Mouse (Mus musculus) c-Kit-positive CD71-positive TER-119-positive erythroid progenitor cells, embryonic 14.5 days (primary cell): ENCODE data around the gene Nell2.

Source experiments
- DNase-seq: peaks from one replicate; pipeline ENCODE4 v3.0.0-alpha.2; 2013; ENCODE audit warnings: low spot score

Nell2 gene

GRCm38 (mm10) chr15:95101522-95101921, 426.8 kb downstream of the Nell2 start:
- no peak for DNase-seq

DNA sequence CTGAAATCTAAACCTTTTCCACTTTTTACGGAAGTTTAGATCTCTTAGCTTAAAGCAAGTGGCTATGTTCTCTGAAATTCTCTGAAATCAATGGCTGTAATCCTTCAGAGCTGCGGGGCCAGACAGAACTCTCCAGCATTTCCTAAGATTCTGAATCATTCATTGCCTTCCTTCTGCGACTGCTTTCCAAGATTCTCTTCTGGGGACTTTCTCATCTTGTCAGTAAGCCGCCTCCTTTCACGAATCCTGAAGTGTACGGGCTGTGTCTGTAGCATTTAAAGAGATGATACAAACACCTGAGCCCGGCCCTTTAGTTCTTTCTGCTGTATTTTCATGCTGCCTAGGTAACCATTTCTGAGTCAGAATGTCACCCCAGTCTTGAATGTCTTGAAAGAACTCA, 428.2 kb downstream of the Nell2 start:
- no peak for DNase-seq

DNA sequence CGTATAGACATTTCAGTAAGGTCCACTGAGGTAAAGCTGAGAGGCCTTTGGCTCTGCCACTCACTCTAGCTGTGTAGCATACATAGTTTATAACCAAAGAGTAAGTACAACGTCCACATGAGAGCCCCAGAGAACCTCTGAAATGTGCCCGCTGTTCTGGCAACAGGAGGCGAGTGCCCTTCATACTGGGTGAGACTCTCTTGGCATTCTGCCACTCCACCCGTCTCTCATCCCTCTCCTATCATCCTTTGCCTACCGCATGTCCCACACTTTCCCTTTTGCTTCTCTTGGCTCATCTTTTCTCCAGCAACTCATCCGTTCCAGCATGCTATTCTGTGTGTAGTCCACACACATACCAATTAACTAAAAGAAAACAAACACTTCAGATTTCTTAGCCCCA, 442.4 kb downstream of the Nell2 start:
- no peak for DNase-seq

DNA sequence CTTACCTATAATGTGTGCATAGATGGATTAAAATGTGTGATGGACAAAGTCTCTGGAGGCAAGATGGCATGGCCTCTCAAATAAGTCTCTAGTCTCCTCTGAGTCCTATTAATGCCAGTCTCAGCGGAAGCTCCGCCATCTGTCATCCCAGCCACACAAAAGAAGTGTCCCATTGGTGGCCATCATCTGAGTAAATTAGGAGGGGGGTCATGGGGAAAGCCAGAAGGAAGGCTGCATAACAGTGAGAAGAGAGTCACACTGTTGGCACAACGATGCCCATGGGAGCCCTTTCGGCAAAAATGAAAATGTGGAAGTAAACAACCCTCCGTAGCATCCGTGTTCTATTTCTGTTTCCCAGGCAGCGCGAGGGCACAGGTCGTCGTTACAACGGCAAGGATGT, 446.7 kb downstream of the Nell2 start:
- DNase-seq = no peak

DNA sequence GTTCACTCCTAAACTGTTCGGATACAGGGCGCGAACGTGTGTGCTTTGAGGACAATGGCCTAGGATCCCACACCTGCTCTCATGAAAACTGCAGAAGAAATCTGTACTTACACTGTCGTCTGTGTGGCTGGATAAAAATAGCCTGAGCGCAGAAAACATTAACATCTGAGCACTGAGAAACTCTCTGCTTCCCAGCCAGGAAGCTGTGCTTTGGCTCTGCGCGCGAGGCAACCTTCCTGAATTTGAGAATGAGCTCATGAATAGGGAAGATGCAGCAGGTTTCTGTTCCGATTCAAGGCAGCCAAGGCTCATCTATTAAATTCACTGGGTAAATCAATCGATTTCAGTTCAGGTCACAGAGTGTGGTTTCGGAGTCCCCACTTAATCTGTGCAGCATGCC, 453.0 kb downstream of the Nell2 start:
- no peak for DNase-seq

GRCm38 (mm10) chr15:95070881-95071280, 457.5 kb downstream of the Nell2 start:
- DNase-seq = no peak

DNA sequence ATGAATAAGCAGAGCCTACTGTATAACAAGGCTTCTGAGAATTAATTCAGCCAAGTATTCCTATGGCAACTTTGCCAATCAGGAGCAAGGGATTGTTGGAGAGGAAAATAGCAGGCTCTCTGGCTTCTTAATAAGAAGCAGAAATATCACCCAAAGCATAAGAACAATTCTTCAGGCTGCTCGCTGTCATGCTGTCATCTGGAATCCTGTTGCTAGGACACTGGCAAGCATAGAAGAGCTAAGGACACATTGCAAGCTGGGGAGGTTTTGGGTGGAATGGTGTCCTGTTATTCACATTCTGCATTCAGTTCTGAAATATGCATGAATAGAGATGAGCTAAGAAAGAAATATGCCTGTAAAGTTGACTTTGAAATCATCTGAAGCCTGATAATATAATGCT, 459.6 kb downstream of the Nell2 start:
- no peak for DNase-seq

DNA sequence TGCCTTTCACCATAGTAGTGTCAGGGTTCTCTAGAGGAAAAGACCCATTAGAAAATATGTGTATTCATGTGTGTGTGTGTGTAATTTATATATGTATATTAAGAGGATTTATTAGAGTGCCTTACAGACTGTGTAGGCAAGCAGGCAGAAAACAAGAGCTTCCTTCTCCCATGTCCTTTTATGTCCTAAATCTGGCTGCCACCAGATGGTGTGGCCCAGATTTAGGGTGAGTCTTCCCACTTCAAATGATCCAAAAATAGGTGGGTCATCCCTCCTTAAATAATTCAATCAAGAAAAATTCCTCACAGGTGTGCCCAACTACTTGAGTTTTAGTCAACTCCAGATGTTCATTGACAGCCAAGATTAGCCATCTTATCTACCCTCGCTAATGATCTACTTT, 460.3 kb downstream of the Nell2 start:
- no peak for DNase-seq

DNA sequence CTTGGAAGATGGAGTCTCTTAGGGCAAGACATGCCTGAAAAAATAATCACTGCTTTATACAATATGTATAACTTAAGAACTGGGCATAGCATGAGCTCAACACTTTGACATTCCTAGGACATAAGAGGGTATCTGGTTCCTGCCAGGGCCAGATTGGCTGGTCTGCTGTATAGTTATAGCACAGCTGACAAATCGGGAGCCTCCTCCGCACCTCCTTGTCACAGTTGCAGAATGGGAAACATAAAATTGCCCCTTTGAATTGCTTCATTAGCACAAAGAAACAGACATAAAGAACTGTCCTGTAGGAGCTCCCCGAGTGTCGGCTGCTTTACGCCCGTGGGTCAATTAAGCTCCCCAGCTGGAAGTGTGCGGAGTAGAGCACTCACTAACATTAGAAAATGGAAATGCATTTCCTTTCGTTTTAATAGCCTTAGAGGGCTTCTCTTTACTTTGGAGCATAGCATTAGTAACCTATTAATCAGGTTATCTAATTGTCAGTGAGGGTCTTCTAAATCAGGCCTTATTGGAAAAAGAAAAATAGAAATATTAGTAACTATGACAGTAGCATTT, 473.2 kb downstream of the Nell2 start:
- DNase-seq = no peak

- no peak for DNase-seq
Measured at GRCm38 (mm10) chr15:95049171-95049729, 479.1 kb downstream of the Nell2 start.

- DNase-seq = no peak
Measured at GRCm38 (mm10) chr15:95047486-95047885, 480.9 kb downstream of the Nell2 start.

GRCm38 (mm10) chr15:95044011-95044410, 484.3 kb downstream of the Nell2 start:
- DNase-seq = no peak

GRCm38 (mm10) chr15:95042437-95042836, 485.9 kb downstream of the Nell2 start:
- DNase-seq = no peak

DNA sequence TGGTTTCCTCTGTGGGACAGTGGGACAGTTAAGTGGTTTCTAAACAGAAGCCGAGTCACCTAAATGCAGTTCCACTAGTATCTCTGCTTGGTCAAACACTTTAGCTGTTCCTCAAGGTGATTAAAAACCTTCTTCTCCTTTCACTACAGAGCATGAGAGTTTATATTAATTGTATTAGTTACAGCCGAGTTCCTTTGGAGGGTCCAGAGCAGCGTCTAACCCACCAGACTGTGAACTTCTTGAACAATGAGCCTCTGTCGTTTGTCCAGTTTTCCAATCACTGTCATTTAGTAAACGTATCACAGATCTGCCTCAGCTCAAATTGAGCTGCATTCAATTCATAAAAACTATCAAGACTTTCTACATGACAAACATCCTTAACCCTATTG, 498.9 kb downstream of the Nell2 start:
- no peak for DNase-seq

DNA sequence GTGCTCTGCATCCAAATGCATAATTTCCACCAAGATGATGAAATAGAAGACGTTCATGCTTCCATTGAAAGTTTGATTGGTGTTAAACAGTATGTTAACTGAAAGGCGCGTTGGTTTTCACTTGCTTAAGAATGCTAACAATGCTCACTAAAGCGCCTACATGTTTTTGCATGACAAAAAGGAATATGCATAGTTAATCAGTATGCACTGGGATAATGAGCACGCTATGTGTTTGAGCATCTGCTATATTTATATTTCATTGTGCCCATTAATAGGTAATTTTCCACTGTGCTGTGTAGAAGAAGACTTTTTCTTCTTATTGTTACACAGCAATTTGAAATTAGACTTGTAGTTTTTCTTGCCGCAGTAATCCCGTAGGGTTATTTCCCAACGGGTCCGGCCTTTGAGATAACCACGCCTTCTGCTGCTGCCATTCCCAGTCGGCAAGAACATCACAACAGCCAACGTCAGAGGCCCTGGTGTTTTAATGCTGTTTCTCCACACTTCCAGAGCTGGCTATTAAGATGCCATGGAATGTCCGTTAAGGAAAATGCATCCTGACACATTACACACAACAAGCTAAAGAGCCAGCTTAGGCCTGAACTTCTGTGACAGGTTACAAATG, 499.4 kb downstream of the Nell2 start:
- no peak for DNase-seq
